Comparison of ENCODE assay signal across 25 mouse cellular contexts in the genomic region with DNA sequence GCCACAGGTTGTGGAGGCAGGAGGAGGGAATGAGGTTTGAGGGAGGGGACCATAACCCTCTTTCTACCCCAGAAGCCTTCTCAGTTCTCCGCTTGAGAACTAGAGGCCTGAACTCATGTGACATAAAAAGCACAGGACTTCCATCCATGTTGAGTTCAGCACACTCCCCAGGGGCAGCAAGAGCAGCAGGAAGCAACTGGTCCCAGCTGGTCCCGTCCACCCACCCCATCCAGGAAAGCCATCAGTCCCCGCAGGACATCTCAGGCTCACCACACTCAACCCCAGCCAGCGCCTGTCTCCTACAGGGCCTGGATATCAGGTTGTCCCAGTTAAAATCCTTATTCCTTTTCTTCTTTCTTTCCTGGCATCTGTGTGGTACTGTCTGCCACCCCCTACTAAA.
DNase-seq lines count a peak whose midpoint lies in the region; ATAC-seq and TF ChIP-seq lines count a peak whose summit lies in the region.
"Had no signal": no experiment of that assay in that cellular context is flagged by ENCODE, and none has a peak within 500 bp of the region (broad histone marks: within the 10 kb centered on the region; RNA-seq: fewer than 3 reads in every experiment).

No protein-coding gene starts in this region.

- H3K4me3 ChIP-seq in heart, embryonic 11.5 days (ENCODE audit: low read depth, low read length), result no peak overlapping the region
- H3K4me3 ChIP-seq in thymus, adult 2 months (ENCODE audit: control insufficient read depth, insufficient read depth, low read length), result no peak overlapping the region
- H3K4me3 ChIP-seq: embryonic facial prominence, embryonic 13.5 days; erythroblast, embryonic 14.5 days; forebrain, embryonic 12.5 days; heart, embryonic 13.5 days; lung, embryonic 15.5 days; neural tube, embryonic 12.5 days had no signal

- ATAC-seq in heart, embryonic 11.5 days (replicated peaks; ENCODE audit: insufficient number of reproducible peaks, low FRiP score, low TSS enrichment), result no peak
- ATAC-seq: CD4-positive, CD25-positive, alpha-beta regulatory T cell, adult 4 months; hindbrain, postnatal 0 days; intestine, embryonic 16.5 days had no signal

- 76% methylated on average over 4 of the region's 4 CpGs for WGBS in heart, embryonic 11.5 days (ENCODE audit: insufficient replicate concordance)
- WGBS in thymus, adult 2 months, result 93% methylated on average over 4 of the region's 4 CpGs

- no peak for TF ChIP-seq CTCF in thymus, adult 2 months (IDR thresholded peaks at IDR 0.05; ENCODE audit: borderline replicate concordance, control insufficient read depth, extremely low read depth, insufficient read depth, low read length, poor library complexity)

- H3K4me2 ChIP-seq in heart, embryonic 11.5 days, result no peak overlapping the region
- H3K4me2 ChIP-seq: embryonic facial prominence, embryonic 13.5 days; forebrain, embryonic 12.5 days; heart, embryonic 13.5 days; lung, embryonic 15.5 days; neural tube, embryonic 12.5 days had no signal

- peaks cover 9% of the 10 kb centered on the region; the same call in 1 of the 2 replicates for H3K4me1 ChIP-seq in heart, embryonic 11.5 days (ENCODE audit: control insufficient read depth, insufficient read depth, low read length)
- H3K4me1 ChIP-seq in thymus, adult 2 months (replicated peaks; ENCODE audit: control insufficient read depth, insufficient read depth, low read length), result peaks cover 73% of the 10 kb centered on the region
- H3K4me1 ChIP-seq: forebrain, embryonic 12.5 days; neural tube, embryonic 12.5 days had no signal

- no peaks in the 10 kb centered on the region for H3K36me3 ChIP-seq in heart, embryonic 11.5 days (ENCODE audit: control insufficient read depth, insufficient read depth, low read length)
- H3K36me3 ChIP-seq in thymus, adult 2 months (ENCODE audit: control insufficient read depth, insufficient read depth, low read length), result no peaks in the 10 kb centered on the region
- H3K36me3 ChIP-seq: embryonic facial prominence, embryonic 13.5 days; forebrain, embryonic 12.5 days; heart, embryonic 13.5 days; lung, embryonic 15.5 days; neural tube, embryonic 12.5 days had no signal

- H3K27ac ChIP-seq in heart, embryonic 11.5 days (ENCODE audit: low read depth, low read length), result no peak overlapping the region
- peak overlapping the region; percentile 47 for H3K27ac ChIP-seq in thymus, adult 2 months (ENCODE audit: control insufficient read depth, insufficient read depth, low read length)
- H3K27ac ChIP-seq: embryonic facial prominence, embryonic 13.5 days; forebrain, embryonic 12.5 days; heart, embryonic 13.5 days; hindbrain, postnatal 0 days; kidney, postnatal 0 days; liver, embryonic 14.5 days; lung, embryonic 15.5 days; neural tube, embryonic 12.5 days had no signal

- no peak for TF ChIP-seq POLR2A in thymus, adult 2 months (IDR thresholded peaks at IDR 0.05; ENCODE audit: control insufficient read depth, extremely low read depth, insufficient read depth, low read length, poor library complexity)

- H3K9me3 ChIP-seq in heart, embryonic 11.5 days (replicated peaks; ENCODE audit: control insufficient read depth, low read length), result no peaks in the 10 kb centered on the region
- H3K9me3 ChIP-seq: embryonic facial prominence, embryonic 13.5 days; forebrain, embryonic 12.5 days; heart, embryonic 13.5 days; lung, embryonic 15.5 days; neural tube, embryonic 12.5 days had no signal

- H3K9ac ChIP-seq in heart, embryonic 11.5 days (ENCODE audit: low read depth, low read length), result no peak overlapping the region
- H3K9ac ChIP-seq: embryonic facial prominence, embryonic 13.5 days; forebrain, embryonic 12.5 days; heart, embryonic 13.5 days; liver, embryonic 14.5 days; lung, embryonic 15.5 days; neural tube, embryonic 12.5 days had no signal

- DNase-seq in gastrocnemius, postnatal 25 days, result peak; percentile 24
- DNase-seq in gastrocnemius, adult 18-20 months (ENCODE audit: low spot score), result no peak
- DNase-seq in heart, postnatal 4 days, result peak; percentile 33
- peak; percentile 20 for DNase-seq in thymus, adult 2 months
- no peak for DNase-seq in thymus, adult 18-20 months
- peak; percentile 53 for DNase-seq in thymus, postnatal 4 days
- DNase-seq: adrenal gland, postnatal 14 days; cerebellum, adult 8-10 months; embryo, embryonic 11 days; gastrocnemius, postnatal 14 days; lung, postnatal 4 days; midbrain, embryonic 14.5 days; right cerebral cortex, postnatal 14 days had no signal

- no peaks in the 10 kb centered on the region for H3K27me3 ChIP-seq in heart, embryonic 11.5 days (ENCODE audit: control insufficient read depth, insufficient read depth, low read length)
- no peaks in the 10 kb centered on the region for H3K27me3 ChIP-seq in thymus, adult 2 months (ENCODE audit: control insufficient read depth, insufficient read depth, low read length)
- H3K27me3 ChIP-seq: embryonic facial prominence, embryonic 13.5 days; forebrain, embryonic 12.5 days; heart, embryonic 13.5 days; lung, embryonic 15.5 days; neural tube, embryonic 12.5 days had no signal

Comparison
In these comparisons a context has a peak if more than half of its experiments do, and no peak if none do; other contexts are left out.
1. DNase-seq: peak in gastrocnemius, postnatal 25 days (single experiment), heart, postnatal 4 days (single experiment), thymus, adult 2 months (single experiment) and thymus, postnatal 4 days (single experiment); none in gastrocnemius, adult 18-20 months (single experiment) and thymus, adult 18-20 months (0 of 2).